Mouse (Mus musculus) myocyte (in vitro differentiated cells): ENCODE measurements at regions not wholly inside any gene's neighbourhood (a gene's known extent, or its start where the extent isn't known, plus 50 kb on each side); places are given as distances from the start of the nearest gene placed in this dataset.

Experiments used
- POLR2A ChIP-seq: IDR thresholded peaks from one replicate; pipeline ENCODE4 v1.6.1; 2011; ENCODE audit warnings: low read depth, mild to moderate bottlenecking, control low read depth, moderate library complexity; ENCODE audit not compliant: insufficient read length
- POLR2AphosphoS2 ChIP-seq: IDR thresholded peaks from one replicate; pipeline ENCODE4 v1.6.1; 2011; ENCODE audit warnings: low read depth, control low read depth; ENCODE audit not compliant: insufficient read length

- no peak for TF ChIP-seq POLR2A
- TF ChIP-seq POLR2AphosphoS2, result no peak
Measured at GRCm38 (mm10) chrX:163181588-163181987, 217.2 kb upstream of the S100g start.
